Mouse (Mus musculus) adrenal gland, postnatal 10 days (tissue): ENCODE data around the gene Suclg1. TPM values are rescaled to one million over a fixed set of nuclear protein-coding genes. Genes with fewer than 3 reads are reported as not detected.

ENCODE experiments used
- DNase-seq: peaks from one replicate; pipeline ENCODE4 v3.0.0; 2021; ENCODE audit warnings: mixed read lengths
- total RNA-seq, 2 experiments: library from RNA; stranded (reverse); gene quantifications; 2 replicates each; pipeline ENCODE4 v1.2.3; 2021

The Suclg1 gene
- total RNA-seq, 2 experiments from 2014 or later: 856 to 921 TPM

DNA sequence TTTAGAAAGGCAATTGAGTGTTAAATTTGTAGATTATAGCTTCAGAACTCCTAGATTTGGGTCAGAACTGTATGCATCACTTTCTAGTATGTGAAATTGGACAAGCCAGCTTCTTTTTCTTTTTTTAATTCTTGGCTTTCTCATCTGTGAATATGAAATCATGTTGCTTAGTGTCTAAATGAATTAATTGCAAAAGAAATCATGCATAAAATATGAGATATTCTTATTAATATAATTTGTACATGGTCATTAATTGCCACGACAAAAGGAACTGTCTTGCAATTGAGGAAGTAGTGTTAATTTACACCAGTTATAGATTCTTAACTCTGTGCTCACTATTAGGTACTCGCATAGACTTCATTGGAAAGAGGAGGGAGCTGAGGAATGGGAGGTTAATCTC, 74.1 kb downstream of the Suclg1 start:
- DNase-seq: no peak

Other genes with a start within 250 kb of the Suclg1 start
- under 1 TPM; 0.12 to 0.21 TPM for gene Dnah6, start 26.7 kb upstream of the Suclg1 start, total RNA-seq
- gene 4931417E11Rik, start 221.3 kb downstream of the Suclg1 start, total RNA-seq: not detected